Mouse (Mus musculus) lung, embryonic 15.5 days (tissue): Measurements from ENCODE around the gene Tnip3. TPM values are rescaled to one million over a fixed set of nuclear protein-coding genes. Genes with fewer than 3 reads are reported as not detected.
A peak's percentile ranks its signal among the peaks of the same experiment; 100 is the strongest.

Source experiments
- ATAC-seq: fragments of 200-750 bp; cut with Nextera tagmentation; 2 replicates; pipeline ENCODE4 v1.8.0; 2017; ENCODE audit warnings: moderate number of reproducible peaks, borderline replicate concordance; ENCODE audit not compliant: low FRiP score, low TSS enrichment; ENCODE audit errors: extremely low read depth
- H3K27ac ChIP-seq: fragments of 300-500 bp; sonication (generic); 2 replicates; pipeline ENCODE4 v1.5.1; 2015; ENCODE audit warnings: moderate library complexity, mild to moderate bottlenecking, inconsistent platforms
- H3K27me3 ChIP-seq: fragments of 300-500 bp; sonication (generic); 2 replicates; pipeline ENCODE4 v1.6.1; 2015; ENCODE audit warnings: inconsistent platforms
- H3K36me3 ChIP-seq: fragments of 300-500 bp; sonication (generic); 2 replicates; pipeline ENCODE4 v1.6.1; 2015; ENCODE audit warnings: inconsistent platforms
- H3K4me1 ChIP-seq: fragments of 300-500 bp; sonication (generic); 2 replicates; pipeline ENCODE4 v1.6.1; 2015; ENCODE audit warnings: inconsistent platforms
- H3K4me2 ChIP-seq: fragments of 300-500 bp; sonication (generic); 2 replicates; pipeline ENCODE4 v1.6.1; 2015; ENCODE audit warnings: inconsistent platforms, mild to moderate bottlenecking, moderate library complexity
- H3K4me3 ChIP-seq: fragments of 300-500 bp; sonication (generic); 2 replicates; pipeline ENCODE4 v1.5.1; 2015; ENCODE audit warnings: mild to moderate bottlenecking, inconsistent platforms
- H3K9ac ChIP-seq: fragments of 300-500 bp; sonication (generic); 2 replicates; pipeline ENCODE4 v1.6.1; 2015; ENCODE audit warnings: inconsistent platforms
- H3K9me3 ChIP-seq: fragments of 300-500 bp; sonication (generic); 2 replicates; pipeline ENCODE4 v1.6.1; 2016; ENCODE audit warnings: inconsistent platforms
- WGBS: fragments of 180-500 bp; shearing (Covaris S2); methylation state at CpG from one replicate; pipeline ENCODE4 v1.1.7; 2015; 5-methylcytosine and 5-hydroxymethylcytosine counted together
- polyA plus RNA-seq: library from polyadenylated mRNA; unstranded; fragments of >200 nt; fragmentation: Nextera tagmentation; extraction: Ambion mirVana; gene quantifications from 2 replicates; pipeline ENCODE4 v1.2.1, GENCODE M21; 2015

Gene Tnip3
- polyA plus RNA-seq, 1 experiment from 2014 or later, result 2.0 TPM

DNA sequence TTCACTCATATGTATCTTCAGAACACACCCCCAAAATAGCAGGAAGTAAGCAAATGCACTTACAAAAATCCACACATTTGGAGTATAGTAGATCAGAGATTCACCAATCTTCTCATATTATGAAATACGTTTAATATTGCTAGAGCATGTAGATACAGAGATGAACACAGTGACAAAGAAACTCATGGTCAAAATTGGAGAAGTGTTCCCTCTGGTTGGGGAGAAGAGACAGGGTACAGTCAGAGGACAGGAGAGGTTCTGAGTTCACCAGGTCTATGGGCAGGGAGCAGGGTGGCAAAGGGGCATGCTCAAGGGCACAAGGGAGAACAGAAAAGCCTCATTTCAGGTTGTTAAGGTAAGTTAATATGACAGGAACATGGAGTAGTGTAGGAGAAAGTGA is 63.7 kb downstream of the Tnip3 start:
- no peak overlapping the region for H3K27ac ChIP-seq
- ATAC-seq, result no peak
- H3K36me3 ChIP-seq, result no peaks in the 10 kb centered on the region
- H3K4me3 ChIP-seq, result no peak overlapping the region
- no peak overlapping the region for H3K4me2 ChIP-seq
- 70% methylated on average over 1 of the region's 1 CpGs for WGBS
- no peaks in the 10 kb centered on the region for H3K9me3 ChIP-seq
- peaks cover 7% of the 10 kb centered on the region; the same call in 1 of the 2 replicates for H3K4me1 ChIP-seq
- H3K27me3 ChIP-seq, result no peaks in the 10 kb centered on the region
- H3K9ac ChIP-seq, result no peak overlapping the region

DNA sequence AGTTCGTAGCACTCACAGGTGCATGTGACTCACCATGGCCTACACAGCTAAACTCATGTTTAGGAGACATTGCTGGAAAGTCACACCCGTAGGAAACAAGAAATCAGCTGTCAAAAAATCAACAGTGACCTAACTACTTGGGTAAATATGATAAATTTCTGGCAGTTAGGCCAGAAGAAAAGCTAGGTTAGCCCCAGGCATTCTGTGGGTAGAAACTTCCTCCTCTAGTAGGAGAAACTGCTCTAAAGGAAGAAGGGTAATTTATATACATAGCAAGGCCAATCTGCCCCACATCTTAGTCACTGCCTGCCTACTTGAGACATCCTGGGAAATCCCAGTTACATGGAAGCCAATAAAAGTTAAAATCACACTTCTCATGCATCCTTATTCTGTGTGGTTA is 64.9 kb downstream of the Tnip3 start:
- Histone ChIP-seq H3K27ac (no peak overlapping the region; the same call in 1 of the 2 replicates), H3K36me3 (no peaks in the 10 kb centered on the region), H3K4me1 (peaks cover 7% of the 10 kb centered on the region; the same call in 1 of the 2 replicates), H3K27me3 (no peaks in the 10 kb centered on the region), H3K4me2 (no peak overlapping the region), H3K9ac (no peak overlapping the region), H3K4me3 (no peak overlapping the region), H3K9me3 (no peaks in the 10 kb centered on the region)
- WGBS, result 71% methylated on average over 2 of the region's 2 CpGs
- no peak for ATAC-seq

DNA sequence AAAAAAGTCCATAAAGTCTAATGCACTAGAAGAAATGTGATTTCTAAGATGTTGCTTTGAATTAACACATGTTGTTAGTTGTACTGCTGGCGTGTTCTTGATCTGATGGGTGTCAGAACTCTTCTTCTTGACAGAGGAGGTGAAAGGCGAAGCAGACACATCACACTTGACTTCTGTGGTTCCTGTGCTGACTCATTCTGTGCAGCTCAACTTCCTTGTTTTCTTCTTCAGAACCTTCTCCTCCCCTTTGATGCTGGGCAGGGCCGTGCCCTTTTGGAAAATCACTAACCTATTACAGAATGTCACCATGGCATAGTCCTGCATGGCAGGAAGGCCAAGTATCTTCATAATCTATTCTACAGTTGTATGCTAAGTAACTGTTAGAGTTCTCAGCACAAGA is 69.1 kb downstream of the Tnip3 start:
- no peaks in the 10 kb centered on the region for H3K9me3 ChIP-seq
- H3K4me2 ChIP-seq, result no peak overlapping the region
- no peak overlapping the region for H3K27ac ChIP-seq
- 75% methylated on average over 3 of the region's 3 CpGs for WGBS
- H3K9ac ChIP-seq, result no peak overlapping the region
- H3K36me3 ChIP-seq, result no peaks in the 10 kb centered on the region
- H3K4me3 ChIP-seq, result no peak overlapping the region
- H3K4me1 ChIP-seq, result 0 out of 2 replicates have a peak, but pooled peaks cover 6% of the 10 kb centered on the region
- H3K27me3 ChIP-seq, result no peaks in the 10 kb centered on the region
- ATAC-seq, result no peak

DNA sequence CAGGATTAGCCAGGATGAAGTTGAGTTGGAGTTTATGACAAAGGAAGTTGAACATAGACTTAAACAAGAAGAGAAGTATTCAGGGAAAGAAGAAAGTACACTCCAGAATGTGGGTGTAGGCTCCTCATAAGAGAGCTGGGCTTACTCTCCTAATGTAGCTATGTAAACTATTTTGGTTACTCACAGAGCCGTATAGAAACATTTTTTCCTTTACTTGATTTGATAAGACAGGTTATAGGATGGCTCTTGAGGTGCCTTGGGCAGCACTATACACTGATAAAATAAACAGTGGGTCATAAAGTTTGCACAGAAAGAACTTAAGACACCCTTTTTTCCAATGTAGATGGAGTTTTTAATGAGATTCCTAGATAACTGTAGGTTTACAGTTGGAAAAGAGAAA is 70.3 kb downstream of the Tnip3 start:
- Histone ChIP-seq H3K27me3 (no peaks in the 10 kb centered on the region), H3K4me1 (0 out of 2 replicates have a peak, but pooled peaks cover 9% of the 10 kb centered on the region), H3K27ac (peak overlapping the region; percentile 86), H3K4me2 (no peak overlapping the region), H3K9ac (no peak overlapping the region), H3K36me3 (no peaks in the 10 kb centered on the region), H3K4me3 (no peak overlapping the region), H3K9me3 (no peaks in the 10 kb centered on the region)
- ATAC-seq, result peak; percentile 69
- 29% methylated on average over 1 of the region's 1 CpGs for WGBS

DNA sequence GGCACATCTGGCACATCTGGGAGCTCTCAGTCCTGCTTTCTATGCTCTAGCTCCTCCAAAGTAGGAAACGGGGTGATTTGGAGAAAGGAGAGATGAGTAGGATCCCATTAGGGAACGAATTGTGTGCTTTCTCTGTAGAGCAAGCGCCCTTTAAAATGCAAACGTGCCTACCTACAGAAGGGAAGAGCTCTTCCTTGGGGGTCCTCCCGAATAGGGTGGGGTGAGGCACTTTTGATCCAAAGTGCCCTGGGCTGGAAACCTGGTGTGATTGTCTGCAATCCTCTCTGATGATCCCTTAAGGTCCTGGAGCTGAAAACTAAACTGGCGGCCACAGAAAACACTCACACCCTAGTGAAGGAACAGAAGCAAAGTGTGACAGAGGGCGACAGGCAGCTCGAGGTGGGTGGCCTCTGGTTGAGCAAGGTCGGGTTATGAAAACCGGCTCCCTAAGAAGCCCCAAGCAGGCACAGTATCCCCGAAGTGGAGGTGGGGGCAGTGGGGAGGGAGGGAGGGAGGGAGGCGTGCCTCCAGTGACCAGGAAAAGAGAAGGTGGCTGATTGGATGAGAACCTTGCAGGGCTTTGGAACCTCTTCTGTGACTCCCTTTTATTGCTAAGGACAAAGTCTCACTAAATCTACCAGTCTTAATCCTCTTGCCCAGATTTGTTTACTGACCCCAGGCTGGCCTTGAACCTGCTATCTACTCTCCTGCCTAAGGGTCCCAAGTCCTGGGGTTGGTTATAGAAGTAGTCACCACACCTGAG is 72.1 kb downstream of the Tnip3 start:
- peak overlapping the region; percentile 86 for H3K27ac ChIP-seq

DNA sequence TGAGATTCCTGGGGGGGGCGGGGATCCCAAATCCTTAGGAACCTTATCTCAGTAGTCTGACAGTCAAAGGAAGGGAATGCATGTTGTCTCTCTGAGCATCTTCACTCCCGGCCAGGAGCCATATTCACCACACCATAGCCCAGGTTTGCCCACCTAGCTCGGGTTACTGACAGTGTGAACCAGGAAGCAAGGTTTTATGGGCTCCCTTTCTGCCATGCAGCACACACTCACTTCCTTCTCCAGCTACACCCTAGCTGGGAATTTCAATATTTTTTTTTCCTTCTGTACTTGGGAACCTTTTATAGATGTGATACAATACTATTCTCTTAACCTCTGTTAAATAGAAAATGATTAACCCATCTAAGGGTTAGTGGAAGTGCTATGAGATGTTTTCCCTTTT is 73.4 kb downstream of the Tnip3 start:
- Histone ChIP-seq H3K4me2 (no peak overlapping the region), H3K27ac (no peak overlapping the region), H3K36me3 (no peaks in the 10 kb centered on the region), H3K9ac (no peak overlapping the region), H3K4me1 (peaks cover 13% of the 10 kb centered on the region; the same call in 1 of the 2 replicates), H3K27me3 (no peaks in the 10 kb centered on the region), H3K9me3 (no peaks in the 10 kb centered on the region), H3K4me3 (no peak overlapping the region)
- WGBS, result 70% methylated on average over 3 of the region's 3 CpGs
- no peak for ATAC-seq

More for the DNA sequence above, 72.1 kb downstream of the Tnip3 start:
- peak overlapping the region; percentile 13; the same call in 1 of the 2 replicates for H3K4me2 ChIP-seq
- WGBS, result 22% methylated on average over 12 of the region's 12 CpGs
- no peaks in the 10 kb centered on the region for H3K27me3 ChIP-seq
- no peak overlapping the region for H3K9ac ChIP-seq
- no peaks in the 10 kb centered on the region for H3K9me3 ChIP-seq
- no peaks in the 10 kb centered on the region for H3K36me3 ChIP-seq
- ATAC-seq, result 0 out of 2 replicates have a peak, but pooled peaks have one; percentile 25
- peaks cover 13% of the 10 kb centered on the region; the same call in 1 of the 2 replicates for H3K4me1 ChIP-seq
- 0 out of 2 replicates have a peak overlapping the region, but pooled peaks have one; percentile 4 for H3K4me3 ChIP-seq

DNA sequence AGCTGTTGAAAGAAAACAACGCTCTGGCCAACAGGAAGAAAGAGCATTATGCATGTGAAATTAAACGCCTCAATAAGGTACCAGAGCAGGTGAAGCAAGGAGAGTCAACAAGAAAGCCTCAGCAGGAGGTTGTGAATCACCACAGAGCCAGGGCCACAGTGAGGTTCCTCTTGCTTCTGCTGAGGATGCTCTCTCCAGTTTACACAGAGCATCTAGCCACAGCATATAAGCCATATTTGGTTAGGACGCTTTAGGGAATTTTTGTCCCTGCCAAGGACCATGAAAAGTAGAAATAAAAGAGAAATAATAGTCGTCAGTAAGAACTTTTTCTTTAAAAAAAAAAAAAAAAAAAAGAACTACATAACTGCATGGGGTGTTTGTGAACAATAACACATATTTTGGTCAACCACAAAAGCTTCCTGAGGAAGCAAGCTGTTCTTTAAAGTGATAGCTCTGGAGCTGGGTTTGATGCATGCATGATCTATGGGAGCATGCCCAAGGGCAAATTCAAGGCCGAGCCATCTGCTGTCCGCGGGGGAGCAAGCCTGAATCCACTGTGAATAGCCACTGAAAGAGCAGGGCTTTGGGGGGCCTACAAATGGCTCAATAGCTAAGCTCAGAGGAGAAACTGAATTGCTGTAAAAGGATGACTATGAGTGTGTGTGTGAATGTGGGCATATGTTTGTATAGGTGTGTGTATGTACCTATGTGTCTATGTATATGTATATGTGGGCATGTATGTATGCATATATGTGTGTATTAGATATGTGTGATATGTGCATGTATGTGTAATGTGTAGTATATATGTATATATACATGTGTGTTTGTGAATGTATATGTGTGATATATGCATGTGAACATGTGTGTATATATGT is 75.0 kb downstream of the Tnip3 start:
- 51% methylated on average over 7 of the region's 7 CpGs for WGBS

DNA sequence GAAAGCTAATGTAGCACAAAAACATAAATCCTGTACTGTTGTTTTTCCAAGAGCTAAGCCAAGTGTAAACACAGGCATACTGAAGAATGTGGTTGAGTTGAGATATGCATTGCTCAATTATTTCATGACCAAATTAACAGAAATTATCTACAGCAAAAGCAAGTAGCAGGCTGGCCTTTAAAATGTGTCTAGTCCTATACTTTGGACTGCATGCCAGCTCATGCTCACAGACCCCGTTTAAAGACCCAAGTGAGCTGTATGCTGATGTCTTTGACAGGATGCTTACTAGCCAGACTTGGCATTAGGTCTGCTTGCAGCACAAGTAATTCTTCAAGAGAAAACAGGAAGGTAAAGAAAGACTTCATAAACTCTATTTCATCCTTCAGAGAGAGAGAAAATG is 75.8 kb downstream of the Tnip3 start:
- H3K9me3 ChIP-seq, result no peaks in the 10 kb centered on the region
- H3K36me3 ChIP-seq, result no peaks in the 10 kb centered on the region
- H3K4me2 ChIP-seq, result no peak overlapping the region
- no peak overlapping the region for H3K4me3 ChIP-seq
- 0 out of 2 replicates have a peak overlapping the region, but pooled peaks have one; percentile 50 for H3K27ac ChIP-seq
- H3K27me3 ChIP-seq, result no peaks in the 10 kb centered on the region
- H3K9ac ChIP-seq, result no peak overlapping the region
- WGBS, result 27% methylated on average over 1 of the region's 1 CpGs
- ATAC-seq, result peak; percentile 81; the same call in 1 of the 2 replicates
- peaks cover 10% of the 10 kb centered on the region; the same call in 1 of the 2 replicates for H3K4me1 ChIP-seq

More for the DNA sequence above, 75.0 kb downstream of the Tnip3 start:
- Histone ChIP-seq H3K27ac (peak overlapping the region; percentile 51), H3K4me1 (peaks cover 10% of the 10 kb centered on the region; the same call in 1 of the 2 replicates), H3K27me3 (no peaks in the 10 kb centered on the region), H3K9me3 (no peaks in the 10 kb centered on the region), H3K9ac (no peak overlapping the region), H3K4me3 (no peak overlapping the region), H3K4me2 (no peak overlapping the region), H3K36me3 (no peaks in the 10 kb centered on the region)
- no peak for ATAC-seq

DNA sequence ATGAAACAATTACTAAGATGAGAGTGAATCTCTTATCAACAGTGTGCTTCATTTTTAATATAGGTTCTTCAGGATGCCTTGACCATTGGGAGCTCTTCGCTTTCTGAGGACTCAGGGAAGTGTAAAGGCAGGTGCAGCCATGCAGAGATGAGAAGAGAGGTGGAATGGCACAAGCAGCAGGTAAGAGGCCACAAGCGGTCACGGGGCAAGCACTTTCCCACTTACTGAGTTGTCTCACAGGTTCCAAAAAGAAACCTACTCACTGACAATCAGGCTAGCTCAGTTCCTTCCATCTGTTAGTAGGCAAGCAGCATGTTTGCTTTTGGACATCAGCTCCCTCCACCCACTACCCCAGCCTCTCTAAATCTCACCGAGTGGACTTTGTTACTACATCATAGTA is 80.7 kb downstream of the Tnip3 start:
- Histone ChIP-seq H3K9ac (no peak overlapping the region), H3K27ac (peak overlapping the region; percentile 59), H3K36me3 (no peaks in the 10 kb centered on the region), H3K4me2 (no peak overlapping the region), H3K4me1 (peaks cover 4% of the 10 kb centered on the region; the same call in 1 of the 2 replicates), H3K4me3 (no peak overlapping the region), H3K9me3 (no peaks in the 10 kb centered on the region), H3K27me3 (no peaks in the 10 kb centered on the region)
- ATAC-seq, result no peak
- 55% methylated on average over 4 of the region's 4 CpGs for WGBS

DNA sequence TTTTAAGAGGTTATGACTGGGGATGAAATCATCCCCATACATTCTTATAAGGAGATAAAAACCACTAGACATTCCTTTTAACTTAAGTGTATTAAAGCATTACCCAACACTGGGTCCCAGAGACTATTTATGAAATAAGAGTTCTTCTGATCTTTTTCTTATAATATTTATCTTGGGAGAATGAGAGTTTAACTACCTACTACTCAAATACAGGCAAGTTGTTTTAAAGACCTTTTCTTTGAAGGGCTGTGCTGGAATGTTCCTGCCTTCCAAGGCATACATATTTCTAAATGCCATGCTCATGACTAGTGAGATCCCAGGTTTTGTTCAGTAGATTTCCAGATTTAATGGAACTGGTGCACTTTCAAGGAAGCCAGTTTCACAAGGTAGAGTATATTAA is 81.8 kb downstream of the Tnip3 start:
- H3K27ac ChIP-seq, result no peak overlapping the region
- H3K4me2 ChIP-seq, result no peak overlapping the region
- H3K36me3 ChIP-seq, result no peaks in the 10 kb centered on the region
- H3K4me3 ChIP-seq, result no peak overlapping the region
- H3K27me3 ChIP-seq, result no peaks in the 10 kb centered on the region
- H3K4me1 ChIP-seq, result peaks cover 6% of the 10 kb centered on the region
- ATAC-seq, result peak; percentile 84; the same call in 1 of the 2 replicates
- H3K9me3 ChIP-seq, result no peaks in the 10 kb centered on the region
- H3K9ac ChIP-seq, result no peak overlapping the region

DNA sequence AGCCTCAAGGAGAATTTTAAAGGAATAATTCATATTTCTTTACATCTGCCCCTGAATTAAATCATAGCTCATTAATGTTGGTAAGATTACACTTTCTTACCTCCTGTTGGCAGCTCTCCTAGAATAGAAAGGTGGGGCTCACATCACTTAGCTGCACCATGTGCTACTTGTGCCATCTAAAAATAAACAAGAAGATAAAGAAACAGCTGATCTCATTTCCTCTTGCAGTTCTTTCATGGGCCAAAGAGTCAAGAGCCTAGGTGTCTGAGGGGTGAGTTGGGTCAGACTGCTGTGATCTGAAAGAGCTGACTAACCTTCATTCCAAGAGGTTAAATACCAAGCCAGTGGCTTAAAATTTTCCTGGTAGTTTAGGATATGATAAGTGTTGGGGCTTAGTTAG is 86.7 kb downstream of the Tnip3 start:
- no peak overlapping the region for H3K27ac ChIP-seq
- no peak for ATAC-seq

More for the DNA sequence above, 86.7 kb downstream of the Tnip3 start:
- Histone ChIP-seq H3K9me3 (no peaks in the 10 kb centered on the region), H3K27me3 (no peaks in the 10 kb centered on the region), H3K36me3 (no peaks in the 10 kb centered on the region), H3K9ac (no peak overlapping the region), H3K4me2 (no peak overlapping the region), H3K4me1 (peaks cover 10% of the 10 kb centered on the region), H3K4me3 (no peak overlapping the region)
